Mouse (Mus musculus): ENCODE data around the gene S100pbp.
A peak's percentile ranks its signal among the peaks of the same experiment; 100 is the strongest.

Gene S100pbp

DNA sequence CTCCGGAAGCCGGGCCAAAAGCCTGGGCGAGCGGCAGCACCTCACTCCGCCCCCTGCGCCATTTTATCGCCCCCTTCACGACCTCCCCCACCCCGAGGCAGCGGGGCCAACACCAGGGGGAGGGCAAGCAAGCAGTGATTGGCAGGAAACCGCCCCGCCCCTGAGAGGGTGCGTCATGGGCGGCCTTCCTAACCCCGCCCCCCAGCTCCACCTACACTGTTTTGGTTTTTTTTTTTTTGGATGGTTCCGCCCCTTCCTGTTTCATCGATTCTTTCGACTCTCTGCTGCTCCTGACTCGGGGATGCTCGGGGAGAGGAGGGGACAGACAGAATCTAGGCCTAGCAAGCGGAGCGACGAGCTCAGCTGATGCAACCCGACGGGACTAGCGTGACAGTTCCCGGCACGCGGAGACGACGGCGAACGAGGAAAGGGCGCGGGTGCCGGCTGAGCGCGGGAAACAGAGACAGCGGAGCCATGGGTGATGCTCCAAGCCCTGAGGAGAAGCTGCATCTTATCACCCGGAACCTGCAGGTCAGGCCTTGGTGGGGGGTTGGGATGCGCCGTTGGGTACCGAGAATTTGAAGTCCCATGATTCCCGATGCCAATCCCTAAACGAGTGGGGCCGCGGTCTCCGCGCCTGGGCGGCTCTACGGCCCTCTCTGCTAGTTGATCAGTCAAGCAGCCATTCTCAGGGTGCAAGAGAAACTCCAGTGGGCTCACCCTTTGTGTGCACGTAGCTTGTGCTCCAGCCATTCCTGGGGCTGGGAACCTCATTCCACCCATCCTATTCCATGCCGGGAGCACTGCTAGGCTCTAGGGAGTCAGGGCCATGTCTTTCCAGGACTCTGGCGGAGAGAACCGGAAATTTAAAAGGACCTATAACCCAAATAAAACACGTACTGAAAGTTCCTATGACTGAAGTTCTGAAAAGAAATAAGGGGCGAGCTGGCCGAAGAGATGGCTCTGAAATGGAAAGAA lies at the start of gene S100pbp, which contains the start of gene Yars:
Gene S100pbp, minus strand, starts transcription at position 186 of the 978 bp plus-strand sequence.
Gene Yars, plus strand, starts transcription at position 219 of the 978 bp plus-strand sequence.
- DNase-seq, result peak; percentile 97 to 98

DNA sequence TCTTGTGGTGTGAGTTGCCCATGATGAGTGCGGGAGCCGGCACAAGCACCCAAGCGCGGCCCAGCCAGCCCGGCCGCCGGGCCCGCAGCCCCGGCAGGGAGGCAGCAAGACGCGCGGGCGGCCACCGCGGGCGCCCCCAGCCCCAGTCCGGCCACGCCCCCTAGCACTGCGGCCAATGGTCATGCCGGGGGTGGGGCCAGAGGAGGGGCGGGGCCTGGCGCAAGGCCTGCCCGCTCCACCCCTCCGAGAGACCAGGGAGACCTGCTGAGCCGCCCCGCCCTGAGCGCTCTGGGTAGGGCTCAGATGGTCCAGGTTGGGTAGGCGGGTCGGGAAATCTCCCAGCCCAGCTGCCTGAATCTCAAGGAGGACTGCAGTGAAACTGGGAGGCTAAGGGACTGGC lies 49.5 kb upstream of the S100pbp start:
- DNase-seq, result no peak

DNA sequence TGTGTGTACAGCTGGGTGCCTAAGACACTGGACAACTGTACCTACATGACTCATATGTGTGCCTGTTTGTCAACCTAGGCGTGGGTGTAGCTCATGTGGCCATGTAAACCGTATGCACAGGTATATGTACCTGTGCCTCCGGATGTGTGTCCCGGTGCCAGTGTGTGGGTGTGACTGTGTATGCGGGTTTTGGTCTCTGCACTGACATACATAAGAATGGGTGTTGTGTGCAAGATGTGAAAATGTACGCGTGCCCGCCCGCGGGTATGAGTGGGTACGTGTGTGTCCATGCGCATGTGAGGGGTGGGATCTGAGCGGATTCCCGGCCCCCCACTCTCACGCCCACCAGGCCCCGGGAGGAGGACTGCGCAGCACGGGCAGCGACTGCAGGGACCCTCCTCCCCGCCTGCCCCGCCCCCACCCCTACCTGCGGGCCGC lies 49.1 kb upstream of the S100pbp start:
- no peak for DNase-seq

DNA sequence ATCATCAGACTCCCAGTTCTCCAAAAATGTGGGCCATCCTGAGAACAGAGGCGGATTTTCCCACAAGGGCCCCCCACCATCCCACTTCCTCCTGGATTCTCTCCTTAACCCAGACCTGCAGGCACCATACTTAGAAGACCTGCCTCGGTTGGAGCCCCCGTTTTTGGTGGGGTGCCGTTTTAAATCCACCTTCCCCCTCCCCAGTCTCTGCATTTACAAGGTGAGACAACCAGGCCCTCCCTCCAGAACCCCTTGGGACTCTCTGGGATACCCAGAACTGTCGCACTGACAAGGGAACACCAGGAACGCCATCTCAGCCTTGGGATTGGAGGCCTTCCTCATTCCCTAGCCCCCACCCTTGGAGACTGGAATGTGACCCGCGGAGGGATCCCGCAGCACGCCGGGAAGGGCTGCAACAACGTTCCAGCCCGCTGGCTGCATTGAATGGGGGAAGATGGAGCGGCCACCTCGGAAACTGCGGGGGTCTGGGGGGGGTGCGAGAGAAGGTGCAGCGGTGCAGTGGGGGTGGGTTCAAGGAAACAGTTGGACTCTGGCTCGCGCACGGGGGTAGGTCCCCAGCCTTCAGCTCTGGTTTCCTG lies 48.4 kb upstream of the S100pbp start:
- DNase-seq, result no peak

DNA sequence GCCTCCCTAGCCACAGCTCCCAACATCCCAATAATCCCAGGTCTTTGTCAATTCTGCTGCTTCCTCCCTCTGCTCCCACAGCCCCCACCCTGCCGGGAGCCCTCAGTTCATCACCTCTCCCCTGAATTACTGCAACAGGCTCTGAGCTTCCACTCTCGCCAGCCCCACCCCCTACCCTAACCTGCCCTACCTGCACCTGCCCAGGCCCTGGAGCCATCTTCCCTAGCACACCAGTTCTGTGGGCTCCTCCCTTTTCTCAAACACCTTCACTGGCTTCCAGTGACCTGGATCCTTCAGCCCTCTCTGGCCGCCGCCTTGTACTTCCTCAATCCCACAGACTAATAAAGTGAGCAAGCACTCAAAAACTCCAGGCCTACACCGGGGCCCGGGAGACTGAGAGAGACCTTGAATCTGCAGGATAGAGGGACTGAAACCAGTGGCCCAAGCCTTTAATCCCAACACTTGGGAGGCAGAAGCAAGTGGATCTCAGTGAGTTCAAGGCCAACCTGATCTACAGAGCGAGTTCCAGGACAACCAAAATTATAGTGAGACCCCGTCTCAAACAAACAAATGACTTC lies 46.8 kb upstream of the S100pbp start:
- DNase-seq, result no peak

DNA sequence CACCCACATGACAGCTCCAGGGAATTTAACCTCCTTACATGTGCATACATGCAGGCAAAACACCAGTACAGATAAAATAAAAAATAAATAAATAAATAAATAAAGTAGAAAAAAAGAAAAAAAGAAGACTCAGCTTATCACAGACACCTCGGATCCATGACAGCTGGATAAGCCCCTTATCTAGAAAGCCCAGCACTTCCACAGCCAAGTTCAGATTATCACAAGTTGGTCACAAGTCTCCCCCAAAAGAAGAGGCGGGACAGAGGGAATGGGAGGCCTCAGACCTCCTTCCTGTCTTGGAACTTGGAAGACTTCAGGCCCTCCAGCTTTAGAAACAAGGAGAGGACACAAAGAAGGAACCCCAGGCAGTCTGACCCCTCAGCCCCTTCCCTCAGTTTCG lies 45.6 kb upstream of the S100pbp start:
- DNase-seq, result no peak

DNA sequence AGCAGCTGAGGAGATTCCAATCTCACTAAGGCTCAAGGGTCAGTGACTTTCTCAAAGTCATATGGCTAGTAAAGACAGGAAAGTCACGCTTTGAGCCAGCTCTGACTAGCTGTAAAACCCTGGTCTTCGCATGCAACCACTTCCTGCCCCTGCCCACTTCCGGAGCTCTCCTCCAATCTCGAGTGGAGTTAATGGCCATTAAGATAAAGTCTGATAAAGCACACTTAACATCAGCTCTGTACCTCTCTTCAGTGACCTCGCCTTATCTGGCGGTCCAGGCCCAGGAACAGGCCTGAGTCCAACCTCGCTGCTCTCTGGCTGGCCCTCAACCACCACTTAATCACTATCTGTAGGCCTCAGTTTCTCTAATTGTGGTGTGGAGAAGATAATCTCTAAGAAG lies 45.0 kb upstream of the S100pbp start:
- DNase-seq, result no peak

DNA sequence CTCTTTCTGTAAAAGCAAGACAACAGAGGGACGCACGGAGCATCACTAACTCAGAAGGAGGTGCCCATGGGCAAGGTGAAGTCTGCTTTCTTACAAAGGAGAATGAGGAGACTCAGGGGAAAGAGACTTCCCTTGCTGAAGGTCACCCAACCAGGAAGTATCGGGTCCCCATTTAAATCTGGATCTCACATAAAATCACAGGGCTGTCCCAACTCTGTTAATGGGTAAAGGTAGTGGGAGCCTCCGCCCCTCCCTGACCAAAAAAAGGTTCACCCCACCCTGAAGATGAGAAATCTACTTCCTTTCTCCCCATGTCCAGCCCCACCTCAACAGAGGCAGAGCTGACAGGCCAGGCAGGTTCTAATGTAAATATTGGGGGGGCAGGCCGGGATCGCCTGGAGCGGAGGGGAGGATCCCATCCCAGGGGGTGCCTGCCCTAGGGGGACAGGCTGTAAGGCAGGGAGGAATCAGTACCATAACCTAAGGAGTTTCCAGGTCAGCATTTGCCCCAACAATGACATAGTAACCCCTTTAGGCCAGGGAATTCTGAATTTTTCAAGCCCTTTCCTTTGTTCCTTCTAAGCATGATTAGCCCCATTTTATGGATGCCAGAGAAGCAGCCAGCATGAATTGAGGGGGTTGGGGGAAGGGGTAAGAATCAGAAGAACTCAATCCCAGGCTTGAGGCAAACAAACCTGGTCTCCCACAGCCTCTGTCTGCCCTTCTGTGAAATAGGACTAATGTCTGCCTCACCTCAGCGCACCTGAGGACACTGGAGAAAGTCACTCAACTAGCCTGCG lies 43.2 kb upstream of the S100pbp start:
- no peak for DNase-seq

DNA sequence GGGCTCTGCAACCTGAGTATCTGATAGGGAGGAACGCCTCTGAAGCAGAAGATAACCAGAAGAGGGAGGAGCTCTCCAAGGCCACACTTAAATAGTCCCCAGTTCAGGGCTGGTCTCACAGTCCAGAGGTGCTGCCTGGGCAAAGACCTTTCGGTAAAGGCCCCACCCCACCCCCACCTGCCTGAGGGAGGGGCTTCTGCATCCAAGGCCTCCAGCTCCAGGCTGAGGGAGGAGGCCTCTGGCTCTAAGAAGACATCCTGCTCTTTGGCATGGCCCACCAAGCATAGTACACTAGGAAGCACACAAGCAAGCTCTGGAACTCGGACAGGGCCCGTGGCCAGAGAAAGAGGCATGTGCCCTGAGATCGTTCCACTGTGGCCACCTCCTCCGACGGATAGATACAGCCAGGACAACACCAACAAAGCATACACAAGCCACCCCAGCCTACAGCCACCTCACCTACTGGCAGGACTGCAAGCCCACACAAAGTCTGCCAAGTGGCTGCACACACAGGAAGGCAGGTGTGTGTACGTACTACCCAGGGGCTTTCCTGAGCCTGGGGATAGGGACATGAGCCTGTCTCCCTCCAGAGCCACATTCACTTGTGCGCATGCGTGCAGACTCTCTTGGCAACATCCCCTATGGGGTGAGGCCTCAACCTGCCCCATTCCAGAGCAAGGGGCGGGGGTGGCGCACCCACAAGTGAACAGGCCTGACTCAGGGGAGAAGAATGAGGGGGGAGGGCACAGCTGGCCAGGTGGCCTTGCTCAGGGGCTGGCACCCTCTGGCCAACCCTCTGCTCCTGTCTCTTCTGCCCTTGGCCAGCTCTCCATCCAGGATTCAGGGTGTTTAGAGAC lies 42.3 kb upstream of the S100pbp start:
- DNase-seq, result no peak

DNA sequence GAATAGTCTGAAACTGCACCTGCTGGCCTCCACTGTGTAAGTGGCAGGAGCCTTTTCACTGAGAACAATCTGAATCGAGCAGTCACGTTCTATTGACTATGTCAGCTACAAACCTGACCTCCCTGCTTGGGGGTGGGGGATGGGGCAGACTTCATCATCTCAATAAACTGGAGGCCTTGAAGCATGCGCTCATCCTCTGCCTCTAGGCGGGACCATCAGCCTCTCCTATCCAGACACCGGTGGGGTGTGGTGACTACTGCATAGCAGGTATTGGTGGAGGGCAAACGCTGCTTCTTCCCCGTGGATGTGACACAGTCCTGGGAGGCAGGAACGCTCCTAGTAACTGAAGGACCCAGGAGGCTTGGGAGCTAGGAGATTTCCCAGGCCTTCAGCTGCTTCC lies 41.4 kb upstream of the S100pbp start:
- DNase-seq, result no peak

DNA sequence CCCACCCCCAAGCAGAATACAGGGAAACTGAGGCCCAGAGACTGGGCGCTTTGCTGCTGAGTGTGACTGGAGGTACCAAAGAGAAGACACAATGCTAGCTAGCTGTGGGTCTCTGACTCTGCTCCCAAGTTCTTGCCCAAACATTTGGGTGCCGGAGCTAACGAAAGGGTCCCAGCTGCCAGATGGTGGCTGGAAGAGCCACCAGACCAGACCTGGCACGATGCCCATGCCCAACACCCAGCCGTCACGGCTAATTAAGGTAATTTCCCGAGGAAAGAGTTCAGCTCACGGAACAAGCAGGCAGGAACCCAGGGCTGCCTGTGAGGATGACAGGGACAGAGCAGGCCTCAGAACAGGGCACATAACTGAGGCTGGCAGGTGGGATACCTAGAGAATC lies 38.5 kb upstream of the S100pbp start:
- no peak for DNase-seq

DNA sequence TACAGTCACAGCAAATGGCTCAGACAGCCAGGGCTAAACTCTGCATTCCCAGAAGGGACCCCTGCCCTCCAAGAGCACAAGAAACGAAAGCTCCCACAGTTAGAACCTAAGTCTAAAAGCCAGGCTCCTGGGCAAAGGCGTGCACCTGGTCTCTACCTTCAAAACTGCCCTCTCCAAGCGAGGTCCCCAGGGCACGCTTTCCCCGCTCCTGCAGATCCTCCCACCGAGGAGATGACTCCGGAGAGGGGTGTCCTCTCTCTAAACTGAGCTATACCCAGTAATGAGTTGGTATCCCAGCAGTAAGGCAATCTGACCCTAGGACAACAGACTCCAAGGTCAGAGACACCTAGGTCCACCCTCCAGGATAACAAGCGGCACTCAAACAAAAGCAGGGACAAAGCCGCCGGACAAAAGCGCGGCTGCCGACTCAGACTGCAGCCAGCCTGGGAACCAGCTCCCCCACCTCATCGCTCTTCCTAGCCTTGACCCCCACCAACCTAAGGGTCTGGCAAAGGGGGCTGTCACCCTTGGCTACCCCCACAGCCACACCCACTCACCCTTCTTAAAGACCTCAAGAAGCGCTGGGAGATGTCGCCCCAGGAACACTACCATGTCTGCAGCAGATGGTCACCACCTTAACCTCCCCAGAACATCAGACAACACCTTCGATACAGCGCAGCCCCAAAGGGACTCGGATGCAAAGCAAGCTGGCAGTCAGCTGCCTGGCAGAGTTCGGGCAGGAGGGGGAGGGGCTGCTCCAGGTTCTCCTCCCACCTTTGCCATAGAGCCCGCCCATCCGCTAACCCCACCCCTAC lies 37.9 kb upstream of the S100pbp start:
- DNase-seq, result no peak

DNA sequence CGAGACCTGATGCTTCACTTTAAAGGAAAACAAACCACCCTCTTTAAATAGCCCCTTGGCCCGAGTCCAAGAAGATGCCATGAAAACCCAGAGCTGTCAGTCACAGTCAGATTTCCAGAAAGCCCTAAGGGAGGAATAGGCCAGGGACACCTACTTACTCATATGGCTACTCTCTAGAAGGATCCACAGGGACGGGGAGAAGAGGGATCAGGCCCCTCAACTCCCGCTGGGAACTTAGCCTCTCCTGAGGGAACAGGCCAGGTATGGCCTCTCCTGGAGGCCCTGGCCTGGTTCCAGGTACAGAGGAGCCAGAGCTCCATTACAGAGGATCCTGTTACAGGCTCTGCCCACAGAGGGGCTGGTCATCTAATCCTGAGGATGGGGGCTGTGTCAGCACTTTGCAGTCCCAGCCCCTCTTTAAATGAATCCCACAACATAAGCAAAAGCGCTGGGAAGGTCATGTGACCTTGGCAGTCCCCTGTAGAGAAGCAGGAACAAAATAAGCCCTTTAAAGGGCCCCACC lies 37.0 kb upstream of the S100pbp start:
- DNase-seq, result no peak

DNA sequence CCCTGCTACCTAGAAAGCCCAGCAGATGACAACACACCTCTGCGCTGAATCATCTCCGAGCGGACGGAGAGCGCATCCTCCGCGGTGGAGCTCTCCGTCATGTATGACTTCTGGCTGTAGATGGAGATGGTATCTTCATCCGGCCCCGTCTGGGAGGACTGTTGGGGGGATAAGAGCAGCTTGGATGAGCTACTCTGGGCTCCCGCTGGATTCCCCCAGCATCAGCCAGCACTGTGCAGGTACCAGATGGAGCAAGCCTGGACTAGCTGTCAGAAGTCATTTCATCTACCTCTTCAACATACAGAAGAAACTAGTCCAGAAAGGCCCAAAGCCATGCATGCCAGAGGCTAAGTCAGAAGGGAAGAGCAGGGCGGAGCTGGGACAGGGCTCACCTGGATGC lies 35.8 kb upstream of the S100pbp start:
- DNase-seq, result no peak

DNA sequence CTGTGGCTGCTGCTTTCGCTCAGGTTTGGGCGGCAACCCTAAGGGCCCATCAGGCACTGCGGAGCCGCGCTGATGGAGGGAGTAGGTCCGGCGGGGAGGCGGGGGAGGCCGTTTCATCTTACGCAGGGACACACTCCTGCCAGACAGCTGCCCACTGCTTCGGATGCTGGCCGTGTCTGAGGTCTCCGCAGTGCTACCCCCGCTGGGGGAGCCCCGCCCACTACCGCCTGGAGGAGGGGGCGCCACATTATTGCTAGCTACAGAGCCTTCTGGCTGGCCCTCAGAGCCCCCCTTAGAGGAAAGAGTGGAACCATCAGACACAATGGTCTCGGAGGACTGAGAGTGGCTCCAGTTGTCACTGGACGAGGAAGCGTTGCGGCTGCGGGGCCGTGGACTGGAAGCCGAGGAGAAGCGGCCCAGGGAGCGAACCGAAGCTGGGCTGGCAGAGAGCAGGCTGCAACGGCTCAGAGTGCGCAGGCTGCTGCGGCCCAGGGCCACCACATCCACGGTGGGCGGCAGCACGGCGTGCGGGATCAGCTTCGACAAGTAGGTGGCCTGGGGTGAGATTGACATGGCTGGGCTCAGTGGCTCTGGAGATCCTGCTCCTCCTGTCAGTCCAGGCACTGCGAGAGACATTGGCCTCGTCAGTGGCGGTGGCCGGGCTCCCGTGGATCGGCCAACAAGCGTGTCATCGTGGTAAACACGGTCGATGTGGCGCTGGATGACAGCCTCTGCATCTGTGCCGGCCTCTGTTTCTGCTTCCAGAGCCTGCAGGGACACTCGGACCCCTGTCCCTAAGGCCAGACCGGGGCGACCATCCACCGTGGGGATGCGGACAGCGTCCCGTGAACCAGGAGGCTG lies 34.1 kb upstream of the S100pbp start:
- DNase-seq, result no peak

DNA sequence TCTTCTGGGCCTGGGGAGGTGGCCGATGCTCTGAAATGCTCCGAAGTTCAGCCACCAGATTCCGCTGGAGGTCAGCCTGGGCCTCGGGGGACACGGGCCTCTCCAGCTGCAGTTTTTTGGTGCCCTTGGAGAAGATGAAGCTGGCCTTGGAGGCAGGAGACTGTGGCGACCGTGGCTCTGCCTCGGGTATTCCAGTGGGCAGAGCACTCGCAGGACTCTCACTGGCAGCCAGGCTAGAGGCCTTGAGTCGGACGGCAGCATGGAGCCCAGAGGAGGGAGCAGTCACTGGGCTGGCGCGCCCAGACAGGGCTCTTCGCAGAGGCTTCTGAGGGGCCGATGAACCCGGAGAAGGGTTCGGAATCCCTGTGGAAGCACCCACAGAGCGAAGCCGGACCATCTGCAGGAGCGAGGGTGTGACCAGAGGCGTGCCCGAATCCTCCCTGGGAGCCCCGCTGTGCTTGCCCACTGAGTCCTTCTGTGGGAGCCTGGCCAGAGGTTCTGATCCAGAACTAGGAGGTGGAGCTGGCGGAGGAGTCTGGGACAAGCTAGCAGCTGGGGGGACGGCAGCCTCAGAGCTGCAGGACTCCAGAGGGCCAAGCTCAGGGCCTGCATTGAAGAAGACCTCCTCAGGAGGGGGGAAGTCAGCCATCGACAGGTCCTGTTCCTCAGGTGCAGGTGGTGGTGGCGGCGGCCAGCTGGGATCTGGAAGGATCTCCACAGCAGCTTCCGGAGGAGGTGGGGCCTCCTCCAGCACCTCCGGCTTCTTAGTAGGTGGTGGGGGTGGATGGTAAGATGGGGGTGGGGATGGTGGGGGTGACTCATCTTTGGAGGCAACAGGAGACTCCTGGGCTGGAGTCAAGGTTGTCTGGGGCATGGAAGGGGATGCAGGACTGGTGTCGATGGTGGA lies 32.7 kb upstream of the S100pbp start:
- DNase-seq, result no peak

DNA sequence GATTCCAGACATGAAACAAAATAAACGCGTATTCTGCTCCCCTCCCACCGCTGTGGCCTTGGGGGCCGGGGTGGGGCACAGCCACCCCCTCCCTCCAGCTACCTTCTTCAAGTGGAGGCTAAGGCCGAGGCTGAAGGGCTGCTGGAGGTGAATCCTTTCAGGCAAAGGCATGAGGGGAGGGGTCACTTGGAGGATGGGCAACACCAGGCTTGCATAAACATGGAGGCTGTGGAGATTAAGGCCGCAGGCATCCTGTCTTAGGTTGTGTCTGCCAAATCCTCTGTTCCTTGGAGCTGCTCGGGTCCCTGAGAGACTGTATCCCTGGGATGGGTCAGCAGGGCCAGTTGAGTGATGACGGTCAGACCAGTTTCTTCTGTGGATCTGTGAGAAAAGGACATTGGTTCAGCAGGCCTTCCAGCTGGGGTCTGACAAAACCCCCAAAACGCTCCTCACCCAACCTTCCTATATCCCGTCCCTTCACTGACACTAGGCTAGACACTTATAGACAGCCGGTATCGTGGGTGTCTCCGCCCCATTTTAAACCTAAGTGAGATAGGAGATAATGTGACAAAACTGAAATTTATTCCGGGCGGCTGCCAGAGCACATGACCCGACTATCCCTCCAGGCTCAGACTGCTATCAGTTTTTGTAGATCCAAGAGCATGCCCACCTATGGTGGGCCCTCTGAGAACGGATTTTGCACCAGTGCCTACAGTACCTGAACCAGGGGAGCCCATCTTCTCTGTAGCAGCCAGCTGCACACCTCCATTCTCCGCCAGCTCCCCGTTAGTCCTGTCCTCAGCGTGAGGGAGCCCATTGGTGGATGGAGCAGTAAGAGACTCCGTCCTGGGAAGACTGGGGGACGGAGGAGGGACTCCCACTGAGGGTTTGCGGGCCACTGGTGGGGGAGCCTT lies 31.8 kb upstream of the S100pbp start:
- no peak for DNase-seq

Data from thymus, adult 18-20 months (tissue).